Mouse (Mus musculus) limb, embryonic 14.5 days (tissue): ENCODE data around the gene Gpr18. TPM values are rescaled to one million over a fixed set of nuclear protein-coding genes. Genes with fewer than 3 reads are reported as not detected.

Experiments
- ATAC-seq: fragments of 200-750 bp; cut with Nextera tagmentation; 2 replicates; pipeline ENCODE4 v1.8.0; 2017; ENCODE audit warnings: low read depth, moderate number of reproducible peaks, moderate TSS enrichment; ENCODE audit not compliant: low FRiP score
- DNase-seq: peaks from one replicate; pipeline ENCODE4 v3.0.0-alpha.2; 2015; ENCODE audit warnings: low spot score
- H3K27ac ChIP-seq: fragments of 300-500 bp; sonication (generic); replicated peaks from 2 replicates; pipeline ENCODE4 v1.5.1; 2014; ENCODE audit warnings: low read depth, mild to moderate bottlenecking, low read length, moderate library complexity, mixed read lengths
- H3K27me3 ChIP-seq: fragments of 300-500 bp; sonication (generic); 2 replicates; pipeline ENCODE4 v1.6.1; 2014; ENCODE audit warnings: low read length, mixed read lengths; ENCODE audit not compliant: control insufficient read depth, insufficient read depth
- H3K36me3 ChIP-seq: fragments of 300-500 bp; sonication (generic); 2 replicates; pipeline ENCODE4 v1.6.1; 2014; ENCODE audit warnings: mild to moderate bottlenecking, low read length, moderate library complexity, mixed read lengths; ENCODE audit not compliant: control insufficient read depth, insufficient read depth
- H3K4me1 ChIP-seq: fragments of 300-500 bp; sonication (generic); 2 replicates; pipeline ENCODE4 v1.6.1; 2014; ENCODE audit warnings: antibody characterized with exemption, low read length, mixed read lengths; ENCODE audit not compliant: control insufficient read depth, insufficient read depth
- H3K4me2 ChIP-seq: fragments of 300-500 bp; sonication (generic); replicated peaks from 2 replicates; pipeline ENCODE4 v1.6.1; 2014; ENCODE audit warnings: low read depth, mild to moderate bottlenecking, low read length, moderate library complexity; ENCODE audit not compliant: severe bottlenecking
- H3K4me3 ChIP-seq: fragments of 300-500 bp; sonication (generic); replicated peaks from 2 replicates; pipeline ENCODE4 v1.5.1; 2014; ENCODE audit warnings: low read length
- H3K9ac ChIP-seq: fragments of 300-500 bp; sonication (generic); 2 replicates; pipeline ENCODE4 v1.6.1; 2014; ENCODE audit warnings: mild to moderate bottlenecking, low read depth, low read length, moderate library complexity; ENCODE audit not compliant: severe bottlenecking
- H3K9me3 ChIP-seq: fragments of 300-500 bp; sonication (generic); 2 replicates; pipeline ENCODE4 v1.6.1; 2016; ENCODE audit warnings: low read length; ENCODE audit not compliant: control insufficient read depth
- POLR2A ChIP-seq: fragments of 200-500 bp; IDR thresholded peaks from 2 replicates; pipeline ENCODE4 v1.8.0; 2012; ENCODE audit warnings: inconsistent platforms, mild to moderate bottlenecking, moderate library complexity, borderline replicate concordance; ENCODE audit not compliant: insufficient read depth, insufficient read length; ENCODE audit errors: extremely low read depth
- WGBS: fragments of 180-500 bp; shearing (Covaris S2); extraction: QIAGEN DNeasy Blood & Tissue Kit; methylation state at CpG from one replicate; pipeline ENCODE4 v1.1.7; 2014; 5-methylcytosine and 5-hydroxymethylcytosine counted together
- polyA plus RNA-seq, 2 experiments: library from polyadenylated mRNA; depleted of rRNA in 1 of 2; stranded (reverse) in 1 of 2; unstranded in 1 of 2; fragments of >200 nt; fragmentation: Nextera tagmentation in 1 of 2; extraction: Ambion mirVana in 1 of 2; gene quantifications; 2 replicates each; pipeline versions ENCODE4 v1.2.1 to v1.2.3; 2012 to 2014

The Gpr18 gene
- polyA plus RNA-seq, 2 experiments = not detected

DNA sequence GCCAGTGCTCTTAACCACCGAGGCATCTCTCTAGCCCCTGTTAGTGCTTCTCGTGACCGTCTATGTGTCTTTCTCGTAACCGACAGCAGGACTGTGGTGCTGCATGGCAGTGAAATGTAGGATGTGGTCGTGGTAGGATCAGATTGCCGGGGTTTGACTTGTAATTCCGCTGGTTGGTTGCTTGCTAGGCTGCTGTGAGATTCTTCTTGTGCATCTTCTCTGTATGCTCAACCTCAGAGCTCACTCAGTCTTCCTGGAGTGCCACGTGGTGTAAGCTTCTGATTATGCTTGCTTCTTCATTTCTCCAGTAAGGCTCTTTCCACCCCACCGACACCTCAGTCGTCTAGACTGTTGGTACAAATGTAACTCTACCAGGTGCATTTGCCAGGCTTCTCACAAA is 17.1 kb downstream of the Gpr18 start:
- H3K27ac ChIP-seq = no peak overlapping the region
- TF ChIP-seq POLR2A = no peak
- DNase-seq = no peak
- WGBS = 87% methylated on average over 11 of the region's 11 CpGs
- peaks cover 15% of the 10 kb centered on the region; the same call in 1 of the 2 replicates for H3K4me1 ChIP-seq
- no peak for ATAC-seq
- H3K9me3 ChIP-seq = no peaks in the 10 kb centered on the region
- H3K36me3 ChIP-seq = peaks cover 5% of the 10 kb centered on the region; the same call in 1 of the 2 replicates
- H3K27me3 ChIP-seq = no peaks in the 10 kb centered on the region
- no peak overlapping the region for H3K4me2 ChIP-seq
- no peak overlapping the region for H3K4me3 ChIP-seq
- no peak overlapping the region for H3K9ac ChIP-seq

DNA sequence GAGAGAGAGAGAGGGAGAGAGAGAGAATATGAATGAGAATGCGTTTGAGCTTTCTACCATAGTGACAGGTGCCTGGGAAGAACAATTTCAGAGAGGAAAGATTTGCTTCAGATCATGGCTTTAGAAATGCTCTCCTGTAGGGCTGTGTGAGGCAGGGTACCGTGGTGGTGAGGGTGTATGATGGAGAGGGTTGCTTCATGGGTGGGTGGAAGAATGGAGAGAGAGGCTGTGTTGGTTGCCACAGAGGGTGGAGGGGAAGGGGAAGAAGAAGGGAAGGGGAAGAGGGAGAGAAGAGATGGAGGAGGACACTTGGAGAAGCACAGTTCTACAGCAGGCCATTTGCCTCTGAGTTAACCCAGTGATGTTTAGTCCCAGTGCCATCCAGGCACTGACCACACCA is 17.8 kb downstream of the Gpr18 start:
- DNase-seq (no peak), ATAC-seq (no peak)
- 84% methylated on average over 2 of the region's 2 CpGs for WGBS
- Histone ChIP-seq H3K27me3 (no peaks in the 10 kb centered on the region), H3K27ac (no peak overlapping the region), H3K9me3 (no peaks in the 10 kb centered on the region), H3K4me3 (no peak overlapping the region), H3K36me3 (peaks cover 5% of the 10 kb centered on the region; the same call in 1 of the 2 replicates), H3K9ac (no peak overlapping the region), H3K4me2 (no peak overlapping the region), H3K4me1 (peaks cover 15% of the 10 kb centered on the region; the same call in 1 of the 2 replicates)
- TF ChIP-seq POLR2A = no peak

DNA sequence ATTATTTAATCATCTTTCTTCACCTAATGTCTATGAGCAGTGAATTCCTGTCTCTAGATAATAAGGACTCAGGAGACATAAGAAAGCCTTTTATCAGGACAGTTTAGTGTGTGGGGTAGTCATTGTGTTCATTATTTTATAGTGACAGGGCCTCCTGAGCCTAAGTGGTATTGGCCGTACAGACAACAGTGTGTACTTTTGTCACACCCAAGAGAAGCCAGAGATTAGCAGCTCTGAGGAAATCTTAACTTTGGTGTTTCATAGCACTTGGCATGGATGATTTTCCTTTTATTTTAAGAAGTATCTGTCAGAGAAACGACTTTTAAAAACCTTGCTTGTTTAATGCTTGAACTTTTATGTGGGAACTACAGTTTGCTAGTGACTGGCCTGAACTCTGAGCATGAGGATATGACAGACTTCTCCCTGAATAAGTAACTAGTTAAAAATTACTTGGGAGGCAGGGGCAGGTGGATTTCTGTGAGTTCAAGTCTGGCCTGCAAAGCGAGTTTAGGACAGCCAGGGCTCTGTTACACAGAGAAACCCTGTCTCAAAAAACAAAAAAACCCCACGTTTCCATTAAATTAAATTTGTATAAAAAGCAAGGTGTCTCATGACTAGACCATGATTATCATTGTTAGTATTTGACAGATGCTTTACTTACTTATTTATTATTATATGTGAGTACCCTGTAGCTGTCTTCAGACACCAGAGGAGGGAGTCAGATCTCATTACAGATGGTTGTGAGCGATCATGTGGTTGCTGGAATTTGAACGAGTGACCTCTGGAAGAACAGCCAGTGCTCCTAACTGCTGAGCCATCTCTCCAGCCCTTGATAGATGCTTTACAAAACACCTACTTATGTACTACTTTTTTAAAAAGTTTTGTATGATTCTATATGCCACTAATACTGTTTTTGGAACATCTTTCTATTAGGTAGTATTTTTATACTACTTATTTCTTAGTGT is 19.2 kb downstream of the Gpr18 start:
- DNase-seq = no peak
- peaks cover 18% of the 10 kb centered on the region; the same call in 1 of the 2 replicates for H3K4me1 ChIP-seq
- H3K4me3 ChIP-seq = no peak overlapping the region
- no peak overlapping the region for H3K9ac ChIP-seq
- no peak for TF ChIP-seq POLR2A
- no peak overlapping the region for H3K4me2 ChIP-seq
- 68% methylated on average over 6 of the region's 6 CpGs for WGBS
- H3K27ac ChIP-seq = no peak overlapping the region
- H3K27me3 ChIP-seq = no peaks in the 10 kb centered on the region
- H3K9me3 ChIP-seq = no peaks in the 10 kb centered on the region
- ATAC-seq = no peak
- H3K36me3 ChIP-seq = no peaks in the 10 kb centered on the region

DNA sequence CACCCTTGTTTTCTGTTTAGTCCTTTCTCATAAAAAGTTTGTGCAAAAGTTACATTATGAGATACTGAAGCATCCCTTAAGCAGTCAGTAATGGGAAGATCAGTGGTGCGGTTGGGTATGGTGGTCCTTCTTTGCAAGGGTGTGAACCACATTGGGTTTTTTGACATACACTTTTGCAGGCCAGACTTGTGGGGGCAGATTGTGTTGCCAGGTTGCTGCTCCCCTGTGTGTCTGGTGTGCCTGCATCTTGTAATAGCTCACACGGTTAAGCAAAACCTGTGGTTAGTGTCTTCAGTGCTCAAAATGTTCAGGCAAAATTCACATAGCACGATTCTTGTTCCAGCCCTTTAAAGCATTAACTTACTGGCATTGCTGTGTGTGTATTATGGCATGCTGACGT is 20.3 kb downstream of the Gpr18 start:
- peaks cover 18% of the 10 kb centered on the region; the same call in 1 of the 2 replicates for H3K4me1 ChIP-seq
- H3K9me3 ChIP-seq = no peaks in the 10 kb centered on the region
- TF ChIP-seq POLR2A = no peak
- 72% methylated on average over 4 of the region's 4 CpGs for WGBS
- no peak overlapping the region for H3K4me2 ChIP-seq
- DNase-seq (no peak), ATAC-seq (no peak)
- H3K27me3 ChIP-seq = no peaks in the 10 kb centered on the region
- H3K36me3 ChIP-seq = peaks cover 4% of the 10 kb centered on the region; the same call in 1 of the 2 replicates
- H3K27ac ChIP-seq = 0 out of 2 replicates have a peak overlapping the region, but pooled peaks have one; percentile 26
- H3K4me3 ChIP-seq = no peak overlapping the region
- H3K9ac ChIP-seq = no peak overlapping the region

DNA sequence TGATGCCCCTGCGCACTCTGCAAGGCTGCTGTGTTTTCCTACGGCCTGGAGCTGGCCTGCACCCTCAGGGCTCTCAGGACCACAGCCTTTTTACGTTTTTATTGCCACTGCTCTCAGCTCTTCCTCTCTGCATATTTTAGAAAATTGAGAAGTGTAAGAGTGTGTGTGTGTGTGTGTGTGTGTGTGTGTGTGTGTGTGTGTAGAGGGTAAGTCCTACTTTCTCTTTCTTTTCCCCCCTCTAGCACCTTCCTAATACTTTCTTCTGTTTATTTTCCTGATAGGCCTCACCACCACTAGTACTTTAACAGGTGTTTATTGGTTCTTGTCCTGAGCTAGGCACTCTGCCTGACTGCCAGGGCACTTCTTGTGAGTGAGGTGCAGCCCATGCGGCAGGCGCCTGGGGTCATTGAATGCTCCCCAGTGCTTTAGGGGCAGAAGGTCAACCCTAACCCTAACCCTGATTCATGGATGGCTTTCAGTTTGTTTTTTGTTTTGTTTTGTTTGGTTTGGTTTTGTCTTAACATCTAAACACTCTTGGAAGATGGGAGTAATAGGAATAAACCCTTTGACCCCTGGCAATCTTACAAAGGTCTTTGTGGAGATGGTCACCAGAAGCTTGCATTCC is 21.0 kb downstream of the Gpr18 start:
- DNase-seq = no peak
- H3K27me3 ChIP-seq = no peaks in the 10 kb centered on the region
- H3K9ac ChIP-seq = no peak overlapping the region
- no peak overlapping the region for H3K27ac ChIP-seq
- H3K4me3 ChIP-seq = no peak overlapping the region
- peaks cover 9% of the 10 kb centered on the region for H3K36me3 ChIP-seq
- WGBS = 48% methylated on average over 5 of the region's 5 CpGs
- peaks cover 18% of the 10 kb centered on the region; the same call in 1 of the 2 replicates for H3K4me1 ChIP-seq
- H3K4me2 ChIP-seq = no peak overlapping the region
- no peaks in the 10 kb centered on the region for H3K9me3 ChIP-seq
- no peak for TF ChIP-seq POLR2A
- ATAC-seq = no peak
